Mouse (Mus musculus) stomach, postnatal 0 days (tissue): ENCODE results near the gene Tns4. TPM values are rescaled to one million over a fixed set of nuclear protein-coding genes. Genes with fewer than 3 reads are reported as not detected.

Experiments used
- ATAC-seq: fragments of 200-750 bp; cut with Nextera tagmentation; 2 replicates; pipeline ENCODE4 v1.8.0; 2017; ENCODE audit not compliant: low FRiP score, low TSS enrichment
- DNase-seq: peaks from one replicate; pipeline ENCODE4 v3.0.0-alpha.2; 2016; ENCODE audit warnings: low spot score
- H3K27ac ChIP-seq: fragments of 300-500 bp; sonication (generic); replicated peaks from 2 replicates; pipeline ENCODE4 v1.5.1; 2014; ENCODE audit warnings: mild to moderate bottlenecking, control low read depth
- H3K27me3 ChIP-seq: fragments of 300-500 bp; sonication (generic); 2 replicates; pipeline ENCODE4 v1.6.1; 2014; ENCODE audit warnings: low read length; ENCODE audit not compliant: control insufficient read depth, insufficient read depth
- H3K36me3 ChIP-seq: fragments of 300-500 bp; sonication (generic); 2 replicates; pipeline ENCODE4 v1.6.1; 2014; ENCODE audit warnings: low read length, mixed read lengths; ENCODE audit not compliant: control insufficient read depth, insufficient read depth
- H3K4me1 ChIP-seq: fragments of 300-500 bp; sonication (generic); replicated peaks from 2 replicates; pipeline ENCODE4 v1.6.1; 2014; ENCODE audit warnings: antibody characterized with exemption; ENCODE audit not compliant: control insufficient read depth, insufficient read depth
- H3K4me2 ChIP-seq: fragments of 300-500 bp; sonication (generic); replicated peaks from 2 replicates; pipeline ENCODE4 v1.6.1; 2014; ENCODE audit warnings: low read depth, mild to moderate bottlenecking, control low read depth, moderate library complexity
- H3K4me3 ChIP-seq: fragments of 300-500 bp; sonication (generic); 2 replicates; pipeline ENCODE4 v1.5.1; 2014; ENCODE audit warnings: low read depth, low read length, control low read depth
- H3K9ac ChIP-seq: fragments of 300-500 bp; sonication (generic); 2 replicates; pipeline ENCODE4 v1.6.1; 2014; ENCODE audit warnings: mild to moderate bottlenecking, low read length, control low read depth, mixed read lengths
- H3K9me3 ChIP-seq: fragments of 300-500 bp; sonication (generic); 2 replicates; pipeline ENCODE4 v1.6.1; 2016; ENCODE audit warnings: low read length; ENCODE audit not compliant: control insufficient read depth
- CTCF ChIP-seq: IDR thresholded peaks from 2 replicates; pipeline ENCODE4 v1.5.1; 2016; ENCODE audit warnings: antibody characterized with exemption, low read depth, mild to moderate bottlenecking, moderate library complexity
- EP300 ChIP-seq: optimal IDR thresholded peaks from 2 replicates; pipeline ENCODE3; 2016; ENCODE audit warnings: antibody characterized with exemption
- WGBS: fragments of 180-500 bp; shearing (Covaris S2); extraction: QIAGEN DNeasy Blood & Tissue Kit; methylation state at CpG from one replicate; pipeline ENCODE4 v1.1.7; 2014; 5-methylcytosine and 5-hydroxymethylcytosine counted together
- polyA plus RNA-seq: library from polyadenylated mRNA; unstranded; fragments of >200 nt; fragmentation: Nextera tagmentation; extraction: Ambion mirVana; gene quantifications from 2 replicates; pipeline ENCODE4 v1.2.1, GENCODE M21; 2015

Gene Tns4
- polyA plus RNA-seq, 1 experiment from 2014 or later = 0.82 TPM

DNA sequence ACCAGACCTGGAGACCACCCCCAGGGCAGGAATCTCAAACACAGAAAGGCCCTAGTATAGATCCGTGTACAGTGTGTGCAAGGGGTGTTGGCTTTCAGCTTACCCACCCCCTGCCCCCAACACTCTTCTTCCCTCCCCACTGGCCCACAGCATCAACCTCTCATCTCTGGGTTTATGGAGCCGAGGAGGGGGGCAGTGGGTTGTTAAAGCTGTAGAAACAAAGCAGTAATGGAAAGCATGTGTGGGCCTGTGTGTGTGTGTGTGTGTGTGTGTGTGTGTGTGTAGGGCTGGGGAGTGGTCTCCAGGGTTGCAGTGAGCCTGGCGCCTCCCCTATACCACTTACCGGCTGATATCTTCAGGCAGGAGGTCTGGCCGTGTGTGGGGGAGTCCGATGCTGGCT, 17.2 kb downstream of the Tns4 start:
- H3K36me3 ChIP-seq = no peaks in the 10 kb centered on the region
- no peak overlapping the region for H3K4me3 ChIP-seq
- no peak for DNase-seq
- H3K4me2 ChIP-seq = no peak overlapping the region
- TF ChIP-seq CTCF = no peak
- no peak for TF ChIP-seq EP300
- no peak overlapping the region for H3K9ac ChIP-seq
- H3K9me3 ChIP-seq = no peaks in the 10 kb centered on the region
- no peaks in the 10 kb centered on the region for H3K4me1 ChIP-seq
- WGBS = 28% methylated on average over 6 of the region's 6 CpGs
- no peak overlapping the region for H3K27ac ChIP-seq
- no peak for ATAC-seq
- H3K27me3 ChIP-seq = no peaks in the 10 kb centered on the region

DNA sequence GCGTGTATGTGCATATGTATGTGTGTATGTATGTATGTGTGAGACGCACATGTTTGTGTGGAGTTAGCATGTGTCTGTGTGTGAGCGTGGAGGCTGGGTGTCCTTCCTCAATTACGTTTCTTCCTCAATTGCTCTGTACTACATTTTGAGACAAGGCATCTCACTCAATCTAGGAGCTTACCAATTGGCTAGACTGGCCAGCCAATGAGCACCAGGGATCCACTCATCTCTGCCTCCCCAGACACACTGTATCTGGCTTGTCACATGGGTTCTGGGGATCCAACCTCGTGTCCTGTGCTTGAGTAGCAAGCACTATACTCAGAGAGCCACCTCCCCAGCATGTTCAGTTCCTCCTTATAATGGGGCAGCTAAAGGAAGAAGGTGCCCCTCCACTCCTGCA, 20.7 kb downstream of the Tns4 start:
- no peak overlapping the region for H3K4me2 ChIP-seq
- WGBS = 78% methylated on average over 5 of the region's 5 CpGs
- TF ChIP-seq EP300 (no peak), CTCF (no peak)
- no peaks in the 10 kb centered on the region for H3K36me3 ChIP-seq
- H3K9ac ChIP-seq = no peak overlapping the region
- no peaks in the 10 kb centered on the region for H3K4me1 ChIP-seq
- DNase-seq (no peak), ATAC-seq (no peak)
- H3K27ac ChIP-seq = no peak overlapping the region
- H3K27me3 ChIP-seq = no peaks in the 10 kb centered on the region
- H3K4me3 ChIP-seq = no peak overlapping the region
- H3K9me3 ChIP-seq = no peaks in the 10 kb centered on the region

DNA sequence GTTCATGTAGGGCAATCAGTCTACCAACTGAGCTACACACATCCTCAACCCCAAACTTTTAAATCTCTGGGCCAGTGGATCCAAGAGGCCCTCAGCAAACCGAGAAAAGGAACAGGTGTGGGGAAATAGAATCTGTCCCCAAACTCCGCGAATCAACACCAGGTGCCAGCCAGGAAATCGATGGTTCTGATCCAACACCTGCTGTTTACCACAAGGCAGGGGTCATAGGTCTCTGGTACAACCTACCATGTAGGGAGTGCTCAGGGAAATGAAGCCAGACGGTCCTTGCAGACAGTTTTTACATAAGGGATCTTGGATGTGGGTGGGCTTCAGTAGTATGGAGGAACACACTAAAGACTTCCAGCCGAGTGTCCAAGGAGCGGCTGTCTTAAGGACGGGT, 21.5 kb downstream of the Tns4 start:
- H3K9me3 ChIP-seq = no peaks in the 10 kb centered on the region
- no peak for ATAC-seq
- no peak overlapping the region for H3K4me2 ChIP-seq
- H3K36me3 ChIP-seq = no peaks in the 10 kb centered on the region
- TF ChIP-seq EP300 (no peak), CTCF (no peak)
- no peaks in the 10 kb centered on the region for H3K4me1 ChIP-seq
- DNase-seq = no peak
- no peak overlapping the region for H3K27ac ChIP-seq
- no peak overlapping the region for H3K9ac ChIP-seq
- no peaks in the 10 kb centered on the region for H3K27me3 ChIP-seq
- WGBS = 85% methylated on average over 8 of the region's 8 CpGs
- no peak overlapping the region for H3K4me3 ChIP-seq

DNA sequence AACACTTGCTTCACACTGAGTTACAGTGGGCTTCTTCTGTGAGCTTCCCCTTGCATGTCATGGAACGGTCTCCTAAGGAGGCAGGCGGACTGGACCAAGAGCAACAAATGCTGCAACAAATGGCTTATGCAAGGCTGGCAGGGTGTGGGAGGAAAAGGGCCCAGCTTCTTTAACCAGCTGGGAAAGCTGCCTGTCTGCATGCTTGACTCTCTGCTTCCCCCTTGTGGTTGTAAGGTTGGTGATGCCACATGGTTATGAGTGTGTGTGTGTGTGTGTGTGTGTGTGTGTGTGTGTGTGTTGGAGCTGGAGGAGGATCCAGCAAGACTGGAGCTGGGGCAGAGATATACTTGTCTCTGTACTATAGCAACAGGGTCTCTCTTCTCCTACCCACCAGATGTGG, 23.1 kb downstream of the Tns4 start:
- Histone ChIP-seq H3K9me3 (no peaks in the 10 kb centered on the region), H3K4me3 (no peak overlapping the region), H3K36me3 (no peaks in the 10 kb centered on the region), H3K9ac (no peak overlapping the region), H3K4me1 (no peaks in the 10 kb centered on the region), H3K4me2 (no peak overlapping the region), H3K27me3 (no peaks in the 10 kb centered on the region), H3K27ac (0 out of 2 replicates have a peak overlapping the region, but pooled peaks have one; percentile 24)
- ATAC-seq (peak; percentile 67), DNase-seq (peak; percentile 83)
- 17% methylated on average over 2 of the region's 2 CpGs for WGBS
- TF ChIP-seq EP300 (no peak), CTCF (peak; percentile 100)

DNA sequence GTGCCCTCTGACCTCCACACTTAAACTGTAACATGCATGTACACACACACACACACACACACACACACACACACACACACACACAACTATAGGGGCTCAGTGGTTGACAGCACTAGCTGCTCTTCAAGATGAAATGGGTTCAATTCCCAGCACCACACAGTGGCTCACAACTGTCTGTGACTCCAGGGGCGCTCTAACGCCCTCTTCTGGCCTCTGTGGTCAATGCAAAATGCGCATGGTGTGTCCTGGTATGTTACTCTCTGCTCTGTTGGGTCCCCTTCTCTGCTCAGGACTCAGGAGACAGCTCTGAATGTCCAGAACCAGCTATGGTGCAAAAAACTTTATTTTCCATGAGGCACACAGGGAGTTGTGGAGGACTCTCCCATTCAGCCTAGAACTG, 23.8 kb downstream of the Tns4 start:
- 75% methylated on average over 3 of the region's 3 CpGs for WGBS
- no peak overlapping the region for H3K4me3 ChIP-seq
- ATAC-seq (peak; percentile 30; the same call in 1 of the 2 replicates), DNase-seq (no peak)
- no peak overlapping the region for H3K9ac ChIP-seq
- TF ChIP-seq CTCF (peak; percentile 43; the same call in 1 of the 2 replicates), EP300 (no peak)
- H3K4me2 ChIP-seq = no peak overlapping the region
- H3K36me3 ChIP-seq = no peaks in the 10 kb centered on the region
- H3K9me3 ChIP-seq = no peaks in the 10 kb centered on the region
- 0 out of 2 replicates have a peak overlapping the region, but pooled peaks have one; percentile 24 for H3K27ac ChIP-seq
- no peaks in the 10 kb centered on the region for H3K4me1 ChIP-seq
- no peaks in the 10 kb centered on the region for H3K27me3 ChIP-seq

DNA sequence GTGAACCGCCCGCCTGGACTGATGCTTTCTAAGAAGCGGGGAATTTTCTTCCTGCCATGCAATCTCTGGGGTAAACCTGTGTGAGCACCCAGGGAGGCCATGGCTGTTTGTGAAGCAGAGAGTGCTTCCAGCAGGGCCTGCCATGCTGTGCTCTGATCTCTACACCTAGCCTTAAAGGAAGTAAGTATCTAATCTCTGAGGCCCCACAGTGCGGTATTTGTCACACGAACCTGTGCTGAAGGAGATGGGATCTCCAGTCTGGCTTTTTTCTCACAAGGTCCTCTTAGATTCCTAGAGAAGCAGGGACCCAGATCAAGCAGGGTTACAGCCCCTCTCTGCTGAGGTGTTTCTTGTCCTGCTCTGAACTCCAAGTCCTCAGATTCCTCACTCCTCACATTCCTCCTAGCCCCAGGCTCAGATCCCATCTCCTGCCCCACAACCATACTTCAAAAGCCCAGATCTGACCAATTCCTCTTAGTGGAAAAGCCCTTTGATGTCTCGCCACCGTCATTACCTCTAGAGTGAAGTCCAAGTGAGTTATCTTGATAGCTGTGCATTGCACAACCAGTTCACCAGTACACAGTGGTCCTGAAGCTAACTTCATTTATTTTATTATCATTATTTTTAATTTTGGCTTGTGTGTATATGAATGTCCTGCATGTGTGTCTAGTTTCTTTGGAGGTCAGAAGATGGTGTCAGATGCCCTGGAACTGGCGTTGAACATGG, 25.5 kb downstream of the Tns4 start:
- Histone ChIP-seq H3K9ac (no peak overlapping the region), H3K4me1 (no peaks in the 10 kb centered on the region), H3K4me3 (no peak overlapping the region), H3K27me3 (no peaks in the 10 kb centered on the region), H3K4me2 (no peak overlapping the region), H3K36me3 (no peaks in the 10 kb centered on the region), H3K27ac (no peak overlapping the region), H3K9me3 (no peaks in the 10 kb centered on the region)
- TF ChIP-seq CTCF (no peak), EP300 (no peak)
- 57% methylated on average over 8 of the region's 8 CpGs for WGBS
- DNase-seq (no peak), ATAC-seq (no peak)
